Mouse (Mus musculus) hematopoietic stem cell, adult 5-6 weeks (primary cell): ENCODE data around the gene Zfp277. TPM values are rescaled to one million over a fixed set of nuclear protein-coding genes. Genes with fewer than 3 reads are reported as not detected.

Experiments
- ATAC-seq, 2 experiments: fragments of 125-278 bp in 1 of 2; replicated peaks in 1 of 2; 2 replicates each; pipeline ENCODE4 v1.8.0; 2016 to 2017; ENCODE audit warnings: inconsistent platforms in 2 of 2, mild to moderate bottlenecking in 2 of 2, moderate number of reproducible peaks in 2 of 2, low read depth in 1 of 2, moderate TSS enrichment in 1 of 2; ENCODE audit not compliant: low FRiP score in 2 of 2, poor library complexity in 2 of 2, severe bottlenecking in 2 of 2, insufficient read depth in 1 of 2, low TSS enrichment in 1 of 2
- total RNA-seq: library from RNA; stranded (forward); fragments of 172-1452, 232-1000 nt; gene quantifications from 2 replicates; pipeline ENCODE4 v1.2.3, GENCODE M21; 2017

Zfp277 gene
- total RNA-seq, 1 experiment from 2014 or later, result 41.8 TPM

DNA sequence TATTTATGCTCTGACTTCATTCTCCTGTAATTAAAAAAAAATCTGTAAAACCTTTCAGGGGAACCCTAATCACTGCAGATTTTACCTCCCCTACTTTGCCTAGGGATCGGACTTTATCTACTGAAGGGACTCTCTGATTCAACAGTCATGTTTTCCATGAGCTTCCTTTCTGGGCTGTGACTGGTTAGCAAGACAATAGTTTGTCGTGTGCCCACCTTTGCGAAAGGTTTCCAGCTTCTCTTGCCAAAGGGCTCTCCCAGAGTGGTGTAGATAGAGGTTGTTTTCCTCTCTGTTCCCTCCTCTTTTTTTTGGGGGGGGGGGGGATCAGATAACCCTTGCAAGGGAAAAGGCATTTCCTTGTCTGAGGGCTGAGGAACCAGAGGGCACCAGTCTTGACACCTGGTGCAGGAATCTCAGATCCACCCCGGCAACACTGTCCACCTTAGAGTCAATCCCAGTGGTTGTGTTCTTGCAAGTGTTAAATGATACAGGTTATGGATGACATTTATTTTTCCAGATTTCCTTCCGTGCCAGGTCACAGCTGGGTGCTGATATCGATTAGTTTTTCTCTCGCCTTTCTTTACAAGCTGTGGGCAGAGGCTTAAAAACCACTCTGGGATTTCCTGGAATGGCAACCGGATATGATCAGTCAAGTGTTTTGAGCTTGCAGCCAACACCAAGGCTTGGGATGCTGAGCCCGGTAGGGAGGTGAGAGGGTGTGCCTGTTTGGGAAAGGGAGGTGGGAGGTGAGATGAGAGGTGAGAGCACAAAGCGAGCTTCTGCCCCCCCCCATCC is 2.1 kb upstream of the Zfp277 start:
- ATAC-seq, result no peak

DNA sequence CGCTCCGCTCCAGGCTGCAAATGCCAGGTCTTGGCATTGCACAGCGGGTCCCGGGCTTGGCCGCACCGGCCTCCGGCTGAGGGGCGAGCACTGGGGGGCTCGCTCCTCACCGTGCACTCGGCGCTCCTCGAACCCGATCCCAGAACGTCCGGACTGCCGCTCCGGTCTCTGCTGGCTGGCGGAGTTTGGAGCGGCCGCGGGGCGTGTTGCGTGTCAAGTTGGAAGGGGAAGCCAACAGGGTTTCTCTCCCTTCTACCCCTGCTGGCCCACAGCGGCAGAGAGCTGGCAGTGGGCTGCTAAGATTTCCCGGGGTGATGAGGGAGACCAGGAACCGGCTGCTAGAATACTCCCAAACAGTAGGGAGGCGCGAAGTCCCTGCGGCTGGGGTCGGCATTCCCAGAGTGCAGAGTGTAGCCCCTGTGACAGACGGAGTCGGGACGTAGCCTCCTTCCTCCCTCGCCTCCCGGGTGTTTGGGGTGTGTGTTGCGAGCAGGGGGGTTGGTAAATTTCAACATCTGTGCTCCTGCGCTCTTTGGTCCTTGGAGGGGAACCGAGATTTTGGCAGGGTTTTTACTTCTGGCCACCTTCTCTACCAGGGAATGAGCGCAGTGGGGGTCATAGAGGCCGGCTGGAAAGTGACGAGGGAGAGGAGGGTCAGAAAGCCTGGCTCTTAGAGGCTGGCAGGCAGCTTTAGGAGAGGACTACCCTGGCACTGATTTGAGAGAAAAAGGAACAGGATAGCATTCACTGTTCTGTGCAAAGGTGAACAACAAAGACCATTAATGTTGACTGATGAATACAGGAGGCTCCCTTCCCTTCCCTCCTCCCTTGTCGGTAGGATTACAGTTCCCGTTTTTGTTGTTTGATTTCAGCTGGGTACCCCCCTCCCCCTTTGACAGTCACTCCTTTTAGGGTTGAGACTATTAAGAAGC is 1.0 kb upstream of the Zfp277 start:
- ATAC-seq, result peak in 1 of 2 experiments; percentile 15; a peak in 1 of 4 replicates

DNA sequence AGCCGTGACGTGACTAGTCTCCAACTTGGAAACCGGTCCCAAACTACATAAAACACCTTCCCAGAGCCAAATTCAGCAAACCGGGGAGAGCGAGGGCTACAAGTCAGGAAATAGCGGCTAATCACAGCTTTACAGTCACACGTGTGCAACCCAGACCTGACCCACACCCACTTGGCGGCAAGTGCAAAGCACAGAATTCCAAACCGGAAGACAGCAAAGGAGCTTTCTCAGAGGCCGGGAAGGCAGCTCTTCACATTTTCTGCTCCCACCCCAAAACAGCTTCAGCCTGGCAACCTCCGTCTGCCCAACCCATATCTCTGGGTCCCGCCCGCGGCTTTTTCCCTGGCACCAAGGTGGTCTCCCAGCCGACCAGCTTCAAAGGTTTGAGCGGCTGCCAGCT is 496 bp downstream of the Zfp277 start:
- peak; percentile 28 to 35; a peak in 3 of 4 replicates for ATAC-seq

DNA sequence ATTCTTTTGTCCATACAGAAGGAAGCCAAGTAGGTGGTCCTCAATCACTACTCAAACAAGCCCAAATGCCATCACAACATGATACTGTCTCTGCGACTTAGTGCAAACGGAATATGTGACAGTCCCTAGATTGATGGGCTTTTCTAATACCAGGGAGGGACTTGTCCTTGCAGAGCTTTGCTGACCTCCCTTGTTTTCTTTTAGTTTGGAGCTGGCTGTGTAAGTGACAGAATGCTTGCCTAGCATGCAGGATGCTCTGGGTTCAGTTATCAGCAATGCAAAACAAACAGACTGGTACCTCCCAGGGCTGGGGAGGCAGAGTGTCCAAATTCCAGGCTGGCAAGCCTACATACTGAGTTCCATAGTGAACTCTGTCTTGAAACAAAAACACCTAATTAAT is 7.7 kb downstream of the Zfp277 start:
- ATAC-seq, result no peak

DNA sequence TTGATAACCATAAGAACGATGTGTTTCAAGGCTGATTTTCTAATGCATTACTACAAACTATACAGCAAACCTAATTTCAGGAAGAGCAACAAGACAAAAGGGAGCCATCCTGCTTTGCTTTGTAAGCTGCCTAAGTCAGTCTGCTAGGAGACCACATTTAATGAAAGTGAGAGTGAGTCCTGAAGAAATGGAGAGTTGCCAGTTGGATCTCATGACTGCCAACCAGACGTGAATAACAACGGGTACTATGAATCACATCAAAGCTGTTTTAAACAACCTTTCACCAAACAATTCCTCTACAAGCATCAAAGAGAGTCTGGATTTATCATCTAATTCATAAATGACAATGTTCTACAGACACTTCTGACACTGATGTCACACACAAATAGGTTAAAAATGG is 11.6 kb downstream of the Zfp277 start:
- ATAC-seq, result no peak

DNA sequence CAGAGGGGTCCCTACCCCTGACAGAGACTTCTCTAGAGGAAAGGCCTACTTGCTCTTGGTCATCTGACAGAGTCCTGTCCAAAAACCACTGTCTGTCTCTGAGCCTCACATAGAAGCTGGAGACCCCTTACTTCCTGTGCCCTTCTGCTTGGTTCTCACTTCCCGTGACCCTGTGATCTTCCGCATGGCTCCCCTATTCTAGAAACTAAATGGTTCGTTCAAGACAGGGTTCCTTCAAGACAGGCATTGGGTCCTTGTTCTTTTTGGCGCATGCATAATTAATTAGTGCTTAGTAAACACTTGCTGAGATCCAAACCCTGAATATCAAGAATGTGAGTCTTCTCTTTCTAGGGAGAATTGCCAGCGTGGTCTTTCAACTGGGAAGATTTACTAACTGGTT is 14.6 kb downstream of the Zfp277 start:
- ATAC-seq, result no peak

DNA sequence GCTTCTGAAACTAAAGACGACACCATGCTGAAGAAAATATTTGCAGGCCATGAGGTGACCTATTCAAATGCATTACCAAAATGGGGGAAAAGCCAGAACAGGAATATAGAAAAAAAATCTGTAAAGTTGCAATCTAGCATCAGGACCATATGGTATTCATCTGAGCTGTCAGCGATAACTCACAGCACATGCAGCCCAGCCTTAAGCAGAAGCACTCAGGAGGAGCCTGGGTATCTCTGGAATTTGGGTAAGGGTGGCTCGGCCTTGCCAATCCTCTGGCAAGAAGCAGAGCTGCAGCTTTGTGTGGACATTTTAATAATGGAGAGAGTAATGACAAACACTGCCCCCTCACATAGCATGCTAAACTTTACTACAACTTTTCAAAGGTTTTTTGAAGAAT is 15.7 kb downstream of the Zfp277 start:
- no peak for ATAC-seq

DNA sequence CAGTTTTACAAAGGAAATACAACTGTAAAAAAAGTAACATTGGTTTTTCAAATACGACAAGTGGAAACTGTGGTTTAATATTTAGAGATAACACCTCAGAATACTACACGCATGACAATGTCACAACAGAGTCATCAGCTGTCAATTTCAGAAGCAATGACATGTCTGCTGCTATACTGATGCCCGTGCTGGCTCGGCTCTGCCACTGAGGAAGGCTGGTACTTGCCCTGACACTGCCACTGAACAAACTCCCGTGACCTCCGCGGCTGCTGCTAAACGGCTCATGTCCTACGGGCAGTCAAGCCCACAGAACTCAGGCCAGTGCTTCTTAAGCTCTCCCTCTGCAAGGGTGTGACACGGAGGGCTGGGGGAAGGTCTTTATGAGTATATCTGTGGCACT is 18.1 kb downstream of the Zfp277 start:
- ATAC-seq, result no peak; a peak in 1 of 4 replicates

DNA sequence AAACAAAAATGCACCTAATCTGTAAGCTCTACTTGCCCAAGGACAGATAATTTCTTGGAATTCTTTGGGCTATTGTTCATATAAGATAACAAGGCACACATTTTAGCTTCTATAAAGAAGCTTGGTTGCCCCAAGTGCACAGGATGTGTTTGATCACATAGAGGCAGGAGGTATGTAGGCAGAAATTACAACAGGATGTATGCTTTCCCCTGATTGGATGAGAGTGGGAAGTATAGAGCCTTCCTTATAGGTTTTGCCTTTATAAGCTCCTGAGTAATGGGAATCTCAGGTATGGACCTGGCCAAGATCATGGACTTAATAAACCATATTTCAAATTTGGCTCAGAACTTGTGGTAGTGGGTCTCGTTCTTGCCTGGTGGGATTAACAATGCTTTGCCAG is 20.7 kb downstream of the Zfp277 start:
- no peak for ATAC-seq

DNA sequence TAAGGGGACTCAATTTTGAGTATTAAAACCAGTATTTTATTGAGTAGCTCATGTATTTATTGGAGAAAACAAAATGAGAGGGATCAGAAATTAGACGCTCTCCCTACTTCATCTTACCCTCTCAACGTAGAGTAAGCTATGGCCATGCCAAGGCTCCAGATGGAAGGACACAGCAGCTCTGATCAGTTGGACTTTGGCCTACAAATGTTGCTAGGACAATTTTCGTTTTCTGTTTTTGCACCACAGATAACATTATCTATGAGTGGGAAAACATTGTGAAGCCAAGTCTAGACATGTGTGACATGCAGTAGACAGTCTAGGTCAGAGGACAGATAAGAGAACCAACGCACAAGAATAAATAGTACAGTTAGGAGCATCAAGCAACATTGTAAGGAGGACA is 28.4 kb downstream of the Zfp277 start:
- ATAC-seq, result no peak

DNA sequence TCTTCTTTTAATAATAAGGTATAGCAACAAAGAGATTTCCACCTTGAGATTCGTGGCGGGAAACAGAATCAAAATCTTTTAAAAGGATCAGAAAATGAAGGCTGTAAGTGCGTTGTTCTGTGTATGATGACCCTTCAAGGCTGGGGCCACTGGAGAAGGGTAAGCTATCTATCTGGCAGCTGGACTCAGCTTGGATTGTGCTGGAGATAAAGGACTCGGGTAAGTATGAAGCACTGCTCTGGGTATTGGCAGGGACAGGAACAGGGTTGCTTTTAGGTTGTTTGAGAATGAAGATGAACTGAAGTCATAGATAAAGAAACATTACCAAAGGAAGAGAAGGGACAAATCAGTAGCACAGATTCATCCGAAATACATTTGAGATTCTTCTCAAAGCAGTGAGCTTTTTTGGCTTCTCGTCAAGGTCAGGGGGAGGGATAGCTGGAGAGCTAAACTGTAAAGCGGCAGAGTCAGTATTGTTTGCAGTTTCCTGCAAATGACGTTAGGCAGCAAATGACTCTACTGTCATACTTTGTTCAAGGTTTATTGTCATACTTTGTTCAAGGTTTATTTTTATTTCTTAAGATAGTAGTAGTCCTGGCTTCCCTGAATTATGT is 30.3 kb downstream of the Zfp277 start:
- ATAC-seq, result no peak

DNA sequence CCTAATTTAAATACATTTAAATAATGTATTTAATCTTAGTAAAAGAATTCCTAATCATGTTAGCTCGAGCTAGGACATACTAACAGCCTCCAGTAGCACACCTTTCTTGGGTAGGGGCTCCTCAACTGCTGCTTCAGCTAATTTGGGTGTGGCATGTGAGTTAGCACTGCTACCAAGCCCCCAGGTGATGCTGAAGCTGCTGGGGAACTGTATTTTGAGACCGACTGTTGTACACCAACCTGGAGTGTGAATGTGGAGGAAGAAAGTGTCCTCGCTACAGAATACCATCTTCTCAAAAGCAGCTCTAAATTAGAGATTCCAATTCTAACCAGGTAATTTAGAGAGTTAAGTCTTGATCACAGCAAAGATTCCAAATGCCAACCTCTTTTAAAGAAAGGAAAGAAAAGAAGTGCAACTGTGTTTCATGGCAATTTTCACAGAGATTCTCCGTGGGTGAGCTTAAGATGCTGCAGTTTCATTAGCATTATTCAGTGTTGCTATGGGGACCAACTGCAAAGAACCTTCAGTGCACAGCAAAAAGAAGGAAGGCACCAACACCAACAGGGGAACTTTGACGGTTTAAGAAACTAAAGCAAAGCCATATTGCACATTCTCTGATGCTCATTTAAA is 30.9 kb downstream of the Zfp277 start:
- no peak for ATAC-seq

DNA sequence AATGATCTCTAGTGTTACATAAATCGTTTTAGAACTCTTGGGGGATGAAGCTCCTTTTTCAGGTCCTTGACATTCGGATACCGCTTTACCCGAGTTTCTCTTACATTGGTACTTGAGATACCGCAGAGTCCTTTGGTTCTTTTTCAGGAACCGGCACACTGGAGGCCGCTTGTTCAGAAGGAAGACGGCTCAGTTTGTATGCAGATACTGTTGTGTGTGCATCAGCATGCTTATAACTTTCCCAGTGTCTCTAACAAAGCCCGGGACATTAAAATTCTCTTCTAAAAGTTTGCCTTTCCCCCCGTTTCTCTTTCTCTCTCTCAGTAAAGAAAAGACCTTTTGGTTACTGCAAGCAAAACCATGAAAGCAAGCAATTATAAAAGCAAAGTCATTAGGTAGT is 45.9 kb downstream of the Zfp277 start:
- ATAC-seq, result no peak

DNA sequence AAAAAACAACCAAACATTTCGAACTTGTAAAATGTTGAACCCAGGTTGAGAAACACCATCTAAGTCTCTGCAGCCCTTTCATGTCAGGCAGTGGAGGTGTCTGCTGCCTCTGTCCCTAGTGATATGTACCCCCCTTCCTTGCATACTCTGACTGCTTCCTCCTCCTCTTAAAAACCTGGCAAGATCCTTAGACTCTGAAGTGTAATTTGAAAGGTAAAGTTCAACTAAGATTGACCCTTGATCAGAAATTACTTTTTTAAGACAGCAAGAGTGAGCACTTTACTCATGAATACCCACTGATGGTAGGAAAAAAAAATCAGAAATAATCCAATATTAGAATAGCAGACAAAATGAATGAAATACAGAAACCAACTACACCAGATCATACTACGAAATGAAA is 46.3 kb downstream of the Zfp277 start:
- ATAC-seq, result no peak

DNA sequence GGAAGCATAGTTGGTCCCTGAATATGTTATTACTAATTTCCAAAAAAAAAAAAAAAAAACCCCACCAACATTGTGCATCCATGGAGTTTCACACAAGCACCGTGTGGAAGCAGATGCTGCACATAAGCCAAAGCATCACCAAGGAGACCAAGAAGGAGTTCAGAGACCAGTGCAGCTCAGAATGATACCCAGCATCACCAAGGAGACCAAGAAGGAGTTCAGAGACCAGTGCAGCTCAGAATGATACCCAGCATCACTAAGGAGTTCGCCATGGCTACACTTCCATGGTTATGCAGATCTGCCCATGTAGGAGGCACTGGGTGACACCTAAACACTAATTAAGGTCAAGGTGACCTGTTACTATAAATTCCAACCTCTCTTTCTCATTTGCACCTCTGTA is 46.8 kb downstream of the Zfp277 start:
- no peak for ATAC-seq

DNA sequence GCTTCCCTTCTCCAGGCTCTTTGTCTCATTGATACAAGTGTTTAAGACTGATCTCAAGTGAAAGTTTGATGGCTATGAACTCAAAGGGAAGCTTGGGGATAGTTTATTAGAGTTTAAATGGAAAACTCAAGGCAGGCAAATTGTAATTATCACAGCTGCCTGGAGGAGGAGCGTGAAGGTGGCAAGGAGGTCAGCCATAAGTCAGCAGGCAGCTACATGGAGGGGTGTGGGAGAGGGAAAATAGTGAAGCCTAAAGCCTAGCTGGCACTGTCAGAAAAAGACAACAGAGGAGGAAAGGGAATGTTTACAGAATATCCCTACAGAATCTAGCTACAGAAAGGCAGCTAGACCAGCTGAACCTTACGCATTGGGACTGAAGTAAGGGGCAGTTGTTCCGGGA is 52.8 kb downstream of the Zfp277 start:
- no peak for ATAC-seq

DNA sequence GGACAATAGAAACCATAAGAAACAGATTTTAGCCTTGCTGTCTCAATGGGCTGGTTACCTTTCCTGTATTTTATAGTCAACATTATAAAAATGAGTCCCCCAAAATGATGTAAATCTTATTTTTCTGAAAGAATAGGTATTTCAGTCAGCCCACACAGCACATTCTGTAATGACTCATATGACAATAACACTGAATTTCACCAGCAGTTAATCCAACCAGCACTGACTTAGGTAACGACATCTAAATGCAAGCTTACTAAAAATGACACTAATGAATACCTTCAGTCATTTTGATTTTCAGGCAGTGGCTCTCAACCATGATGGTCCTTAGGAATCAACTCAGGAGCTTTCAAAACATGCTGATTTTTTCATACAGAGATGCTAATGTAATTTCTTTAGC is 54.4 kb downstream of the Zfp277 start:
- no peak for ATAC-seq

DNA sequence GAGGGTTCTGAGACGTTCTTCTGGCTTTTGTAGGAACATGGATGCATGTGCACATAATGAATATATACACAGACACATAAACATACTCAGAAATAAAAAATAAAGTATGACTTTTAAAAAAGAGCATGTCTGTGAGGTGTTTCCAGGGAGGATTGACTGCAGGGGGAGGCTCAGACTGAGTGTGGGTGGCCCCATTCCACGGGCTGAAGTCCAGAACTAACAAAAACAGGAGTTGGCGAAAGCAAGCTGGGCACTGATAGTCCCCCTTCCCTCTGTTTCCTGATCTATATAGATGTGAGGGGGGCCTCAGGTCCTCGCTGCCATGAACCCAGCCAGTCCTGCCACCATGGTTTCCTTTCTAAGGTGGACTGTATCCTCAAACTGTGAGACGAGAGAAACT is 57.9 kb downstream of the Zfp277 start:
- ATAC-seq, result no peak
